Mouse (Mus musculus): Measurements from ENCODE around the gene Gm28051.
A peak's percentile ranks its signal among the peaks of the same experiment; 100 is the strongest.

Gm28051 gene

GRCm38 (mm10) chr12:102683438-102683837 lies 74.1 kb downstream of the Gm28051 start:
- DNase-seq = no peak

GRCm38 (mm10) chr12:102682722-102683299 lies 74.8 kb downstream of the Gm28051 start:
- DNase-seq = no peak

GRCm38 (mm10) chr12:102682085-102682484 lies 75.5 kb downstream of the Gm28051 start:
- no peak for DNase-seq

DNA sequence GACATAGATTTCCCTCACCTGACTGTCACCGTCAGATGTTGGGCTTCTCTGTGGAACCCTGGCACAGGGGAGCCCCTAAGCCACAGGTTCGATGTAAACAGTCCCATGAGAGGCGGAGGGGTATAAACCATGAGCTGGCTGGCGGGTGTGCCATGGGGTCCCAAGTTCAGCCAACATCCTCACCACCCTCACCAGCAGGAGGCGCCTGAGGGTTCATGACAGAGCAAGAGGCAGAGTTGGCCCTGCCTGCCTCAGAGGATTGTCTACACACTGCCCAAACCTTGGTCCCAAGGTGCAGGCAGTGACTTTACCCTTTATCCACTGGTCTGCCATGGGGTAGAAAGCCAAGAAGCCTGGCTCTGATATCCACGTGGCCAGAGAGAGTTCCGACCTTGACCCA lies 76.0 kb downstream of the Gm28051 start:
- peak in 1 of 2 experiments; percentile 56 for DNase-seq

DNA sequence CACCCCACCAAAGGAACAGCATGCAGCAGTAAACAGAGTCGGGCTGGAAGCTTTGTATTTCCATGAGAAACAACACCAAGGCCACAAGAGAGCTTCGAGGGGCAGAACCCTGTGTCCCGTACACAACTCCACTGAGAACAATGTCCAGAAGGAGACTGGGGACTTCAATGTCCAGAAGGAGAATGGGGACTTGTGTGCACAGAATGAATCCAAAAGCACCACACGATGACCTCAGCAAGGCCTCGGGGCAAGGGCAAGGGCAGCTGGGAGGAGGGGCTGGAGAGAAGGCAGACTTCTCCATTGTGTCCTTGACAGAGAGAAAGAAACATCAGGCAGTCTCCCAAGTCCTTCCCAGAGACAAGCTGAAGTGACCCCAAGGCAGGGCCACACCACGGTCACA lies 78.7 kb downstream of the Gm28051 start:
- no peak for DNase-seq

DNA sequence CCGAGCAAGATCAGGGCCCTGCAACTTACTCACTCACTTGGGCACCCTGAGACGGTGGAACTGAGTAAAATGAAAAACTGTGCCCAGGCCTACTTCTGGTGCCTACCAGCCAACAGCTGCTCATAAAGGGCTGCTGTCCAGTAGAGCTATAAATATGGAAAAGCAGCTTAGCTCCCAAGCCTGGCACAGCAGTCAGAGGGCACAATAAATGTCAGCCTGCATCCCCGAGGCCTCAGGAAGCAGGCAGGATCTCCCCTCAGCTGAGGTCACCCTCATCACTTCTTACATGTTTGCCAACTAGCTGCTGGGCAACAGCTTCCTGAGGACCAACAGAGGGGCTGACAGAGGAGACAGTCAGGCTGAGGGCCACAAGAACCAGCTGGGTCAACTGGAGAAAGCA lies 80.5 kb downstream of the Gm28051 start:
- DNase-seq = no peak

GRCm38 (mm10) chr12:102674556-102674955 lies 83.0 kb downstream of the Gm28051 start:
- DNase-seq = no peak

DNA sequence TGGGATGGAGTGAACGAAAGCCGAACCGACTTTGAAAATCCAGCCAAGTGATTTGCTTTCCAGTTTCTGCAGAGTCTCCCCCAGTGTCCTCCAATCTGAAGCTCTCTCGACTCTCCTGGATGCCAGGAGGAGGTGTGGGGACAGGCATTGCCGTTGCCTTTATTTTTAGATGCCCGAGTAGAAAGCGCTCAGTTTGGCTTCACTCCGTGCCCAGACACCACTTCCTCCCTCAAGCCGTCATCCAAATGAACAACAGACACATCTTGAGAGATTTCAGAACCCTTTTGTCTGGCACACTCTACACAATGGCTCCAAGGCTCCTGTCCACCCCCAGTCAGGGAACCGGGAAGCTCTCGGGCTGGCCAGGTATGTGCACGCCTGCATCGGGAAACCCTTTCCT lies 83.4 kb downstream of the Gm28051 start:
- no peak for DNase-seq

DNA sequence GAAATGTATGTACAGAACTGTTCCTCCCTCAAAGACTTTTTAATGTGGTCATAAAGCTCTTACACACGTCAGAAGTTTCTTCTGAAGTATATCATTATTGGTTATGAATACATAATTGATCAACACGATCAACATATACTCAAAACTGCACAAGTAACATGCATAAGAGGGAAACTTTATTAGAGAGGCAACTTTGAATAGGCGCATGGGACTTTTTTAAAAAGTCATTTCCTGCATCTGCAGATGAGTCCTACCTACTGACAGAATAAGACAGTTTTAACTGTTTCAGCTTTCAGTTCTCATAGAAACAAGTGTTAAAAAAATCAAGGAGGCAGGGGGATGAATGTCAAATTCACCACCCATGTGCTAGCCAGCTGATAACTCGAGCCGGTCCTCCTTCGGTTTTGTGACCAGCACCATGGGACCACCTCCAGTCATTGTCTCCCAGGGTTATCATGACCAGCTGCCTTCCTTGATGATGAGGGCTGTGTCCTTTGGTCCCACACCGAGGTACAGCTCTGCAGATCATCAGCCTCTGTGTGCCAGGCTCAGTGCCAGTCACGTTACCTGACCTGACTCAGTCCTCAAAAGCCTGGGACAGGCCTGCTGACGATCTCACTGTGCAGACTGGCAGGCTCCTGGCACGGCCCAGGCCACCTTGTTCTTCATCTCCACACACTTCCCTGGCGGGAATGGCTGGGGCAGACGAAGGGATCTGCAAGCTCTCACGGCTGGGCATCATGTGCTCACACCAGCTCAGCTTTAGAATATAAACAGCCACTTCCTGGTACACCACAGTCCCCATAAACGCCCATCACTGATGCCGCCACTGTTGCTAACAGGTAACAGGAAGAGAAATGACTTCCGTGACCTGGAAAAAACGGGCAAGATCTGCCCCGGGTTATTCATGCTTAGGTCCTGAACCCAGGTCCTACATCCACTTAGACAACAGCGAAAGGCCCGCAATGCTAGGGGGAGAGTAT lies 84.4 kb downstream of the Gm28051 start:
- peak in 1 of 2 experiments; percentile 23 for DNase-seq

DNA sequence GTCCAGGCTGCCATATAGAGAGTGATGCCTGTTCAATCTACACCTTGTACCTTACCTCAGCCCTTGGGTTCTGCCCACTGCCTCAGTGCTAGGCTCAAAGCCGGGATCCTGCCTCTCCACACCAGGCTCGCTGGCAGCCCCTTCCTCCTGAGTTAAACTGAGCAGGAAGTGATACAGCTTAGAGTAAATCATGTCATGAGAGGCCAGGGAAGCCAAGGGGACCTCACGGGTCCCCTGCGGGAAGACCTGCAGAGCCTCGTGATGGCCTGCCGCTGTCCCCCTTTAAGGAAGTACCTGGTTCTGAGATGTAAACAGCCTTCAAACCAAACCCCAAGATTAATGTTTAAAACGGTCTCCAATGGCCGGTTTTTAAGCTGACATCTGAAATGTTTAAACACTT lies 85.4 kb downstream of the Gm28051 start:
- DNase-seq = no peak

- no peak for DNase-seq
Measured at GRCm38 (mm10) chr12:102670848-102671247, 86.7 kb downstream of the Gm28051 start.

Data from spleen, adult 18-20 months (tissue).